Mouse (Mus musculus) C2C12 (cell line): ENCODE data around the gene Rarg.

ENCODE experiments used
- CTCF ChIP-seq: IDR thresholded peaks from one replicate; pipeline ENCODE4 v1.5.1; 2011; ENCODE audit not compliant: control insufficient read depth, insufficient read depth, insufficient read length
- FOSL1 ChIP-seq: IDR thresholded peaks from one replicate; pipeline ENCODE4 v1.8.0; 2011; ENCODE audit warnings: mild to moderate bottlenecking, low read length; ENCODE audit not compliant: poor library complexity, insufficient read depth, severe bottlenecking
- MAX ChIP-seq: IDR thresholded peaks from one replicate; pipeline ENCODE4 v1.6.1; 2011; ENCODE audit warnings: mild to moderate bottlenecking, control low read depth
- MYOD1 ChIP-seq: IDR thresholded peaks from one replicate; pipeline ENCODE4 v1.6.1; 2011; ENCODE audit warnings: low read depth; ENCODE audit not compliant: control insufficient read depth, insufficient read length
- USF1 ChIP-seq: IDR thresholded peaks from one replicate; pipeline ENCODE4 v1.6.1; 2011; ENCODE audit warnings: low read depth, mild to moderate bottlenecking, control low read depth, moderate library complexity

- TF ChIP-seq MAX, result no peak
- TF ChIP-seq MYOD1, result no peak
- no peak for TF ChIP-seq CTCF
- TF ChIP-seq FOSL1, result no peak
- no peak for TF ChIP-seq USF1
These were observed 14.1 kb upstream of the Rarg start for GRCm38 (mm10) chr15:102271441-102271840.
